Mouse (Mus musculus) adipocyte (in vitro differentiated cells): Measurements from ENCODE around the gene Srsf7.
"Not testable (repeated sequence)": the region's sequence is repeated elsewhere in the genome, so short reads cannot be mapped to it uniquely, and the experiment has no call there.

Experiments used
- DNase-seq: peaks from one replicate; pipeline ENCODE4 v3.0.0-alpha.2; 2016; ENCODE audit warnings: low spot score

Srsf7 gene

DNA sequence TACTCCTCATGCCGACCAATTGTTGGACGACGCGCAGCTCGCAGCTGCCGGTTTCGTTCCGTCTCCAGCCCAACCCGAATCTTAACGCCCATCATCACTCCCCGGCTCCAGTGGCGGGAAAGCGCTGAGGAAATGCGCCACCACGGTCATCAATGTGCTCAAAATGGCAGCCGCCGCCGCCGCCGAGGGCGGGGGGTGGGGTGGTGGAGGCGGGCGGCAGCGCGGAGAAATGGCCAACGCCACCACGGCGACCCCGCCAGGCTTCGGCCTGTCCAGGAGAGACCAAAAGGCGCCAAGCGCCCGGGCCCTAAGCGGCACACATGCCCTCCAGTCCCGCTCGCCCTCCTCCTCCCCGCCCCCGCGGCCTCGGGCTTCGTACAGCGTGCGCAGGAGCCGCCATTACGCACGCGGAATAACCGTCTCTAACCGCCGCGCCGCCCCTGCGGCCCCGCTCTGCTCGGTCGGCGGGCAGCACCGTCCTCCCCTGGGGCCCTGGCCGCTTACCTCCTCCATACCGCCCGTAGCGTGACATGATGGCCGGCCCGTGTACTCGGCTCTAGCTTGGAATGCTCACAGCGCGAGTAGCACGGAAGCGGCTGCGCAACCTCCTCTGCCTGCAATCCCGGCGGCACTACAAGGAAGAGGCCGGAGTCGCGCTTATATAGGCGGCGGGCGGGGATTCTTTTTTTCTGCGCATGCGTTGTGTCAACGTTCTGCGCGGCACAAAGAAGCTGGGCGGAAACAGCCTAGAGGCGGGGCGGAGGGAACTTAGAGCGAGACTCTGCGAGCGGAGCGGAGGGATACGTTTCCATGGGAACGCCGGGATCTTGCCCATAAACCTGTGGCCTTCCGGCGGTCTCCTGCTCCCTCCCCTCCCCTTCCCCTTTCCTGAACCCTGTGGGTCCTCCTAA lies at the start of gene Srsf7, which contains the start of gene Ttc39d:
TSS of gene Srsf7 (minus strand) at position 637 of the 911 bp plus-strand sequence.
TSS of gene Ttc39d (plus strand) at position 790 of the 911 bp plus-strand sequence.
- peak; percentile 99 for DNase-seq

DNA sequence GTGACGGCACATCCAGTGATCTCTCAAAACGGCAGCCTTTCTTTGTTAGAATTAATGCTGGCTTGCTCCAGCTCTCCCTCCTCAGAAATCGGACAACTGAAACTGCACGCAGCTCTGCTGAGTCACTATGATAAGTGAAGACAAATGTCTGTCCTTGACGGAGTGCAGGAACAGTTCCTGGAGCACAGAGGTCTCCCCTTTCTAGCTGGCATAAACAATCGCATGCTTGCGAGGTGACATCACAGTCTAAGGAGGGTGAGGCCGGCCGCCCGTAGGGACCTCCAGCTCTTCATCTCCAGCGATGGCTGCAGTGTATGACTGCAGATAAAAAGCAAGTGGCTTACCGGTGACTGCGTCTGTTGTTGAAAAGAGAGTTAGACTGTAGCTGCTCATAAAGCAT lies 48.1 kb upstream of the Srsf7 start:
- peak; percentile 56 for DNase-seq

GRCm38 (mm10) chr17:80254421-80254820 lies 47.3 kb upstream of the Srsf7 start:
- no peak for DNase-seq

DNA sequence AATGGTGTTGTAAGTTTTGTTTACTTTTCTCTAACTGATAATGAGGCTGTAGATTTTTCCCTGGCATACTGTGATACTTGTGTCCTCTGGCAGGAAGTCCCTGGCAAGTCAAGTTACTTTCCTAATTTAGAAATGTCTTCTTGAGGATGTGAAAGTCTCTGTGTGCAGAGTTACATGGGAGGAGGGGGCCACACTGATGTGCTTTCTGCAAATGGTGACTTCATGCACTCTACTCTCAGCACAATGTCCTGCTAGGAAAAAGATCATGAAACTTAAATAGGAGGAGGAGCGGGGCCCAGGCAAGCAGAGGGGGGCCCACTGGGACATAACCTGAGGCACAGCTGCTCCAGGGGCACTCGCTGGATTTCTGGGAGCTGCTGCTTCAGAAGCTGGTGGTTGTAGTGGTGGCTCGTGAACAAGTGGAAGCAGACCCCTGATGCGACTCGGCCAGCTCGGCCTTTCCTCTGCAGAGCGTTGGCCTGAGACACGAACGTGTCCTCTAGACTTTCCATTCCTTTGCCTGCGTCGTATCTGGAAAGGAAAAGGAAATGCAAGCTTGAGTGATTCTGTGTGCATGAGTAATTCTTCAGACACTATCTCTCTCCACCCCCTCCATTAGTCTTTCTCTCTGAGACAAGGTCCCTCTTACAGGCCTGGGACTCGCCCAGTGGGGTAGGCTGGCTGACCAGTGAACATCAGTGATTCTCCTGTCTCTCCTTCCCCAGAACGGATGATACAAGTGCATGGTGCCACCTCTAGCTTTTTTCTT lies 45.8 kb upstream of the Srsf7 start:
- peak; percentile 61 for DNase-seq

GRCm38 (mm10) chr17:80243116-80243515 lies 36.0 kb upstream of the Srsf7 start:
- DNase-seq: no peak

GRCm38 (mm10) chr17:80241594-80241993 lies 34.5 kb upstream of the Srsf7 start:
- no peak for DNase-seq

DNA sequence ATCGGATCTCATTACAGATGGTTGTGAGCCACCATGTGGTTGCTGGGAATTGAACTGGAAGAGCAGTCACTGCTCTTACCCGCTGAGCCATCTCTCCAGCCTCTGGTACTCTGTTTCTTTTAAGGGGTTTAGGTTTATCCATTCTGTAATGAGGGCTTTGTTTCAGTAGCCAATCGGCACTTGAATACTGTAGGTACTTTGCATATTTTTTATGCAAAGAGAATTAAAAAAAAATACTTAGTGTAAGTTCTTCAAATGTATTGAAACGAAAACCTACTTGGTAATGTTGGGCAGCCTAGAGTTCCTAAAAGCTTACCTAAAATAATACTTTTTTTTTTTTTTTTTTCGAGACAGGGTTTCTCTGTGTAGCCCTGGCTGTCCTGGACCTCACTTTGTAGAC lies 30.4 kb upstream of the Srsf7 start:
- no peak for DNase-seq

DNA sequence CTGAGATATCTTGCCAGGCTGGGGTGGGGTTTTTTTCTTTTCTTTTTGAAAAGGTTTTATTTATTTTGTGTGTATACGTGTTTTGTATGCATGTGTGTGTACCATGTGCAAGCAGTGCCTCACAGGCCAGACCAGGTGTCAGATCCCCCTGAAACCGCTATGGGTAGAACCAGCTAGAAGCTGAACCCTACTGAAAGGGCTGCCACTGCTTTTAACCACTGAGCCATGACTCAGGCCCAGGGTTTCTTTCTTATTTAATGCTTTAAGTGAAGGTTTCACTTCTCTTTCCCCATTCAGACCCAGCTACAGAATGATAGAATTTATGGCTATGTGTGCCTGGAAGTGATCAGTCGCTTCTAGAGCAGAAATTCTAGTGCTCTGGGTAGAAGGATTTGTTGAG lies 29.7 kb upstream of the Srsf7 start:
- DNase-seq: no peak

DNA sequence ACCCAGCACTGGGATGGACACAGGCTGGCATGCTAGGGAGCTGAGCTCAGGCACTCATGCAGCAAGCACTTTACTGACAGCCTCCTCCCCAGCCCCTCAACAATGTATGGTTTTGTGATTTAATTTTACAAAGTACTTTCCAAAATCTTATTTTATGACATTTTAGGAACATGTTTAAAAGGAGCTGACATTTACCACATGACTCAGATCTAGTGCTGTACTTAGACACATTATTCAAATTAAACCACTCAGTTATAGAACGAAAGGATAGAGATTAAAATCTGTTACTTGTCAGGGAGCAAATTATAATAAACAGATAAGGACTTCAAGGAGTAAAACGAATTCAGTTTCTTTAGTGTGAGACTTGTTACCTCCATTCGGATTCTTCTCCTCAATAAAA lies 28.4 kb upstream of the Srsf7 start:
- DNase-seq: no peak

- DNase-seq: no peak
Measured at GRCm38 (mm10) chr17:80234376-80234775, 27.3 kb upstream of the Srsf7 start.

DNA sequence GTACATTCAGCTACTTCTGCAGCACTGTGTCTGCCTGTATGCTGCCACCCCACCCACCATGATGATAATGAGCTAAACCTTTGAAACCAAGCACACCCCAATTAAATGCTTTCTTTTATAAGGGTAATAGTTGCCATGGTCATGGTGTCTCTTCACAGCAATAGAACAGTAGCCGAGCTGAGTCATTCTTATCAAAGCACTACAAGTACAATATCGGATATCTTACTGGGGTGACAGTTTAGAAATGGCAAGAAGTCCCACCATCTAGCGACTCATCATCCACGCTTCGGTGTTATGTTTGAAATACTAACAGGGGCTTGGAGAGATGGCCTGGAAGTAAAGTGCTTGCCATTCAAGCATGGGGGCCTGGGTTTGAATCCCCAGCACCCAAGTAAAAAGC lies 26.7 kb upstream of the Srsf7 start:
- no peak for DNase-seq

GRCm38 (mm10) chr17:80229396-80229795 lies 22.3 kb upstream of the Srsf7 start:
- DNase-seq: peak; percentile 42

DNA sequence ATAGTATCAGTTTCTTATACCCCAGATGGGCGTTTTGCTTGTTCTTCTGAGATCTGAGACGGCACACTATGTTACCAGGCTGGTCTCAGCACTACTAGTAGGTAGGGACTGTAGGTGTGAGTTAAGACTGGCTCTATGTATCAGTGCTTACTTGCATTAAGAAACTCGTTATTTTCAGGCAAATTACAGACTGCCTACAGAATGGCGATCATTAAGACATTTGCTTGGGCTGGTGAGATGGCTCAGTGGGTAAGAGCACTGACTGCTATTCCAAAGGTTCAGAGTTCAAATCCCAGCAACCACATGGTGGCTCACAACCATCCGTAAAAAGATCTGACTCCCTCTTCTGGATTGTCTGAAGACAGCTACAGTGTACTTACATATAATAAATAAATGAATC lies 18.0 kb upstream of the Srsf7 start:
- not testable (repeated sequence) for DNase-seq

DNA sequence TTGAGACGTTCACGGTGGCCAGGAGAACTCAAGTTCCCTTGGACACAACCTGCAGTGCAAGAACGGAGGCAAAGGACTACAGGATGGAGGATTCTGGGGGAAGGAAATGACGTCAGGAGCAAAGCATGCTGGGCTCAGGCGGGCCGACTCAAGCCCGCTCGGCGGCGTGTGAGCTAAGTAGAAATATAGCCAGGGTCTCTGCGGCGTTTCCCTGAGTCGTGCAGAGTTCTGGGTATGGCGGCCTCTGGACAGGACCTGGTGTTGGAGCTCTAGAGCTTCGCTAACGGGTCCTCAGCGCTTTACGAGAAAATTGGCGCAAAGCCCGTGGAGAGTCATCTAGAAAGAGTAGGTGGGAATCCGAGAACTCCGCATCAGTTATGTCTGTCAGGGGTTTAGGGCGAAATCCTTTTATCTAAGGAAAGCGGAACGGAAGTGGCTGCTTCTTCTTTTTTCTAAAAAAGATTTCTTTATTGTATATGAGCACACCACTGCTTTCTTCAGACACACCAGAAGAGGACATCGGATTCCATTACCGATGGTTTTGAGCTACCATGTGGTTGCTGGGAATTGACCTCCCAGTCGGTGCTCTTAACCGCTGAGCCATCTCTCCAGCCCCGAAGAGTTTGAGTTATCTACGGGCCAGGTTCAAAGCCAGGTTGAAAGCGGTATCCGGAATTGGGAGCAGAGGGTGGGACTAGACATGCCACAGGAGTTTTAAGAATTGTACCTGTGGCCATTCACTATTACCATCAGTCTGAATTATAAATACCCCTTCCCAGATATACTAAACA lies 17.4 kb upstream of the Srsf7 start, which contains the start of gene Gemin6:
TSS of gene Gemin6 (plus strand) at position 116 of the 791 bp plus-strand sequence.
- DNase-seq: peak; percentile 88

GRCm38 (mm10) chr17:80223829-80224228 lies 16.7 kb upstream of the Srsf7 start:
- no peak for DNase-seq

- no peak for DNase-seq
Measured at GRCm38 (mm10) chr17:80221890-80222628, 15.0 kb upstream of the Srsf7 start.

DNA sequence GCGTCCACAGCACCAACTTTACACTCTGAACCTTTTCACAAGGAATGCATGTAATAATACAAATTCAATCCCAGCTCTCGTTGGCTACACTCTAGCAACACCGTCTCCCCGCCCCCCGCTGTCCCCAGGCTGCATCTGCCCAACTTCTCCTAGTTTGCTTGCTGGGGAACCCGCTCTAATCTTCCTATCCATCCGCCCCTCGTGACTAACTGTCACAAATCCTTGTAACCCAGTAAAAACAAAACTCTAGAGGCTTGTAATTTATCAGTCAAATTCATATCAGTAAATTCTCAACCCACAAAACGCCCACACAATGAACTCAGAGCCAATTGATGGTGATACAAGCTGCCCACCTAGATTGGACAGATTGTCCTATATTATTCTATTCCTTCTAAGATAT lies 14.1 kb upstream of the Srsf7 start:
- no peak for DNase-seq

DNA sequence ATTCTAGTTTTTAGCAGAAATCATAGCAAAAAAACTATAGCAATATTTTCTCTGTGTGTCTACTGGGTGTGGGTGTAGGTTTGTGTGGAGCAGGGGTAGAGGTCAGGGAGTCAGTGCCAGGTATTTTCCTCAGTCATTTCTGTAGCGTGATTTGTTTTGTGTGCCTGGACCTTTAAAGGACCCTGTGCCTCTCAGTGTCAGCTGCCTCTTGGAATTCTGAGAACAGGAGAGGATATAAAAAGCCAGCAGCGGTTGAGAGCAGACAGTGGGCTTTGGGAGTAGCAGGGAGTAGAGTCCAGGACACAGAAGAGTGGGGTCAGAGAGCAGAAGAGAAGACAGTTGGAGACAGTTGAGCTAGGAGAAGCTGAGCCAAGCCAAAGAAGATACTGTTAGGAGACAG lies 13.0 kb upstream of the Srsf7 start:
- no peak for DNase-seq

DNA sequence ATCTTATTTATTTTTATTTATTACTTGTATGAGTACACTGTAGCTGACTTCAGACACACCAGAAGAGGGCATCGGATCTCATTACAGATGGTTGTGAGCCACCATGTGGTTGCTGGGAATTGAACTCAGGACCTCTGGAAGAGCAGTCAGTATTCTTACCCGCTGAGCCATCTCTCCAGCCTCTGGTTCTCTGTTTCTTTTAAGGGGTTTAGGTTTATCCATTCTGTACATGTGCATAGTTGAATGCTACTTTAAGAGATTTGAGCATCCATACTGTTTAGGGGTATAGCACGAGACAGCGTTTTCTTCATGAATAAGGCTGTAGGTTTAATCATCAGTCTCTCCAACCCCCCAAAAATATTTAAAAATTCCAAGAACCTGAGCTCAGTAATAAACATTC lies 6.9 kb upstream of the Srsf7 start:
- DNase-seq: not testable (repeated sequence)

GRCm38 (mm10) chr17:80206301-80206670 lies 821 bp downstream of the Srsf7 start:
- no peak for DNase-seq

DNA sequence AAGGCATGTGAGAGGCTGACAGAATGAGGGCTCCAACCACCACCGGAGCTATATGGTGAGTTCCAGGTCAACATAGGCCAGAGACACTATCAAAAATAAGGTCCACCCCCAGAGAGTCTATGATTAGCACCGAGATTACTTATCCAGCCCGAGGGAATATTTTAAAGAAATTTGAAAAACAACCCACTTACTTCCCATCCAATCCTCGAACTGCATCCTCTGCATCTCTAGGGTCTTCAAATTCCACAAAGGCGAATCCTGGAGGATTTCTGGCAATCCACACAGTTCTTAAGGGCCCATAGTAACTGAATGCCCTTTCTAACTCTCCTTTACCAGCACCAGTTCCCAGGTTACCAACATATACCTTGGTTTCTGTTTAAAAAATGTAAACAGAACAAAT lies 1.4 kb downstream of the Srsf7 start:
- DNase-seq: no peak
